Mouse (Mus musculus): ENCODE measurements at regions not wholly inside any gene's neighbourhood (a gene's known extent, or its start where the extent isn't known, plus 50 kb on each side); places are given as distances from the start of the nearest gene placed in this dataset.

- ATAC-seq (ENCODE audit: insufficient read depth, low read depth) (no peak), DNase-seq (ENCODE audit: low spot score) (no peak)
- H3K4me1 ChIP-seq (ENCODE audit: control insufficient read depth, insufficient read depth) = no peaks in the 10 kb centered on the region
- TF ChIP-seq EP300 (IDR thresholded peaks at IDR 0.05; ENCODE audit: low read depth) = no peak
- TF ChIP-seq CTCF (IDR thresholded peaks at IDR 0.05; ENCODE audit: low read depth) = no peak
- no peaks in the 10 kb centered on the region for H3K36me3 ChIP-seq (replicated peaks; ENCODE audit: control insufficient read depth, insufficient read depth, low read length)
- 64% methylated on average over 5 of the region's 5 CpGs for WGBS
- H3K4me2 ChIP-seq (ENCODE audit: low read depth, low read length) = no peak overlapping the region
- H3K9me3 ChIP-seq (replicated peaks; ENCODE audit: control insufficient read depth, low read length) = no peaks in the 10 kb centered on the region
- no peak overlapping the region for H3K27ac ChIP-seq (ENCODE audit: low read depth)
- H3K27me3 ChIP-seq (ENCODE audit: control insufficient read depth, insufficient read depth, low read length) = no peaks in the 10 kb centered on the region
- no peak overlapping the region for H3K9ac ChIP-seq (replicated peaks; ENCODE audit: low read depth, low read length)
- H3K4me3 ChIP-seq (ENCODE audit: low read depth, low read length) = no peak overlapping the region
Measured at GRCm38 (mm10) chr1:163158491-163158890, 73.0 kb upstream of the Mroh9 start.

- H3K36me3 ChIP-seq (replicated peaks; ENCODE audit: control insufficient read depth, insufficient read depth, low read length) = no peaks in the 10 kb centered on the region
- DNase-seq (ENCODE audit: low spot score) (peak; percentile 74), ATAC-seq (ENCODE audit: insufficient read depth, low read depth) (peak; percentile 76)
- H3K9me3 ChIP-seq (replicated peaks; ENCODE audit: control insufficient read depth, low read length) = no peaks in the 10 kb centered on the region
- H3K4me1 ChIP-seq (ENCODE audit: control insufficient read depth, insufficient read depth) = no peaks in the 10 kb centered on the region
- WGBS = 23% methylated on average over 13 of the region's 13 CpGs
- peak overlapping the region; percentile 34 for H3K4me3 ChIP-seq (ENCODE audit: low read depth, low read length)
- TF ChIP-seq CTCF (IDR thresholded peaks at IDR 0.05; ENCODE audit: low read depth) = peak; percentile 94
- TF ChIP-seq EP300 (IDR thresholded peaks at IDR 0.05; ENCODE audit: low read depth) = no peak
- no peak overlapping the region for H3K27ac ChIP-seq (ENCODE audit: low read depth)
- no peaks in the 10 kb centered on the region for H3K27me3 ChIP-seq (ENCODE audit: control insufficient read depth, insufficient read depth, low read length)
- H3K9ac ChIP-seq (replicated peaks; ENCODE audit: low read depth, low read length) = no peak overlapping the region
- H3K4me2 ChIP-seq (ENCODE audit: low read depth, low read length) = peak overlapping the region; percentile 53
Measured at GRCm38 (mm10) chr1:163150203-163150855, 64.9 kb upstream of the Mroh9 start.

GRCm38 (mm10) chr1:163146641-163147040, 61.2 kb upstream of the Mroh9 start:
- H3K36me3 ChIP-seq (replicated peaks; ENCODE audit: control insufficient read depth, insufficient read depth, low read length) = no peaks in the 10 kb centered on the region
- ATAC-seq (ENCODE audit: insufficient read depth, low read depth) = no peak
- WGBS = 25% methylated on average over 1 of the region's 1 CpGs
- no peaks in the 10 kb centered on the region for H3K27me3 ChIP-seq (ENCODE audit: control insufficient read depth, insufficient read depth, low read length)
- H3K9ac ChIP-seq (replicated peaks; ENCODE audit: low read depth, low read length) = no peak overlapping the region
- no peak overlapping the region for H3K4me3 ChIP-seq (ENCODE audit: low read depth, low read length)
- no peak for TF ChIP-seq EP300 (IDR thresholded peaks at IDR 0.05; ENCODE audit: low read depth)
- no peak for TF ChIP-seq CTCF (IDR thresholded peaks at IDR 0.05; ENCODE audit: low read depth)
- H3K4me1 ChIP-seq (ENCODE audit: control insufficient read depth, insufficient read depth) = no peaks in the 10 kb centered on the region
- DNase-seq (ENCODE audit: low spot score) = no peak
- no peak overlapping the region for H3K4me2 ChIP-seq (ENCODE audit: low read depth, low read length)
- H3K27ac ChIP-seq (ENCODE audit: low read depth) = no peak overlapping the region
- H3K9me3 ChIP-seq (replicated peaks; ENCODE audit: control insufficient read depth, low read length) = no peaks in the 10 kb centered on the region

- Histone ChIP-seq H3K27ac (ENCODE audit: low read depth) (no peak overlapping the region), H3K9me3 (replicated peaks; ENCODE audit: control insufficient read depth, low read length) (no peaks in the 10 kb centered on the region), H3K4me1 (ENCODE audit: control insufficient read depth, insufficient read depth) (no peaks in the 10 kb centered on the region), H3K9ac (replicated peaks; ENCODE audit: low read depth, low read length) (no peak overlapping the region), H3K27me3 (ENCODE audit: control insufficient read depth, insufficient read depth, low read length) (no peaks in the 10 kb centered on the region), H3K4me2 (ENCODE audit: low read depth, low read length) (no peak overlapping the region), H3K4me3 (ENCODE audit: low read depth, low read length) (no peak overlapping the region), H3K36me3 (replicated peaks; ENCODE audit: control insufficient read depth, insufficient read depth, low read length) (no peaks in the 10 kb centered on the region)
- ATAC-seq (ENCODE audit: insufficient read depth, low read depth) = no peak
- TF ChIP-seq CTCF (IDR thresholded peaks at IDR 0.05; ENCODE audit: low read depth) (no peak), EP300 (IDR thresholded peaks at IDR 0.05; ENCODE audit: low read depth) (no peak)
- WGBS = 84% methylated on average over 1 of the region's 1 CpGs
- no peak for DNase-seq (ENCODE audit: low spot score)
Measured at GRCm38 (mm10) chr1:163143113-163143512, 57.6 kb upstream of the Mroh9 start.

GRCm38 (mm10) chr1:163141471-163141870, 56.0 kb upstream of the Mroh9 start:
- no peaks in the 10 kb centered on the region for H3K27me3 ChIP-seq (ENCODE audit: control insufficient read depth, insufficient read depth, low read length)
- H3K36me3 ChIP-seq (replicated peaks; ENCODE audit: control insufficient read depth, insufficient read depth, low read length) = no peaks in the 10 kb centered on the region
- no peaks in the 10 kb centered on the region for H3K4me1 ChIP-seq (ENCODE audit: control insufficient read depth, insufficient read depth)
- no peak overlapping the region for H3K9ac ChIP-seq (replicated peaks; ENCODE audit: low read depth, low read length)
- 68% methylated on average over 1 of the region's 1 CpGs for WGBS
- TF ChIP-seq CTCF (IDR thresholded peaks at IDR 0.05; ENCODE audit: low read depth) (no peak), EP300 (IDR thresholded peaks at IDR 0.05; ENCODE audit: low read depth) (no peak)
- no peak overlapping the region for H3K4me2 ChIP-seq (ENCODE audit: low read depth, low read length)
- no peak overlapping the region for H3K4me3 ChIP-seq (ENCODE audit: low read depth, low read length)
- ATAC-seq (ENCODE audit: insufficient read depth, low read depth) (no peak), DNase-seq (ENCODE audit: low spot score) (no peak)
- no peak overlapping the region for H3K27ac ChIP-seq (ENCODE audit: low read depth)
- H3K9me3 ChIP-seq (replicated peaks; ENCODE audit: control insufficient read depth, low read length) = no peaks in the 10 kb centered on the region

- no peak overlapping the region for H3K4me2 ChIP-seq (ENCODE audit: low read depth, low read length)
Measured at GRCm38 (mm10) chr1:163138179-163138578, 52.7 kb upstream of the Mroh9 start.

More at GRCm38 (mm10) chr1:163138179-163138578, 52.7 kb upstream of the Mroh9 start:
- Histone ChIP-seq H3K36me3 (replicated peaks; ENCODE audit: control insufficient read depth, insufficient read depth, low read length) (no peaks in the 10 kb centered on the region), H3K9me3 (replicated peaks; ENCODE audit: control insufficient read depth, low read length) (no peaks in the 10 kb centered on the region), H3K27ac (ENCODE audit: low read depth) (no peak overlapping the region), H3K9ac (replicated peaks; ENCODE audit: low read depth, low read length) (no peak overlapping the region), H3K4me1 (ENCODE audit: control insufficient read depth, insufficient read depth) (no peaks in the 10 kb centered on the region), H3K27me3 (ENCODE audit: control insufficient read depth, insufficient read depth, low read length) (no peaks in the 10 kb centered on the region), H3K4me3 (ENCODE audit: low read depth, low read length) (no peak overlapping the region)
- ATAC-seq (ENCODE audit: insufficient read depth, low read depth) (no peak), DNase-seq (ENCODE audit: low spot score) (no peak)
- TF ChIP-seq EP300 (IDR thresholded peaks at IDR 0.05; ENCODE audit: low read depth) (no peak), CTCF (IDR thresholded peaks at IDR 0.05; ENCODE audit: low read depth) (no peak)
- WGBS = 30% methylated on average over 1 of the region's 1 CpGs

Measured in heart, postnatal 0 days (tissue).